Mouse (Mus musculus): ENCODE measurements around the gene Smim7. TPM values are rescaled to one million over a fixed set of nuclear protein-coding genes. Genes with fewer than 3 reads are reported as not detected.

The Smim7 gene
- total and polyA plus RNA-seq, 3 experiments, result 39.3 to 43.6 TPM; not detected in 1

DNA sequence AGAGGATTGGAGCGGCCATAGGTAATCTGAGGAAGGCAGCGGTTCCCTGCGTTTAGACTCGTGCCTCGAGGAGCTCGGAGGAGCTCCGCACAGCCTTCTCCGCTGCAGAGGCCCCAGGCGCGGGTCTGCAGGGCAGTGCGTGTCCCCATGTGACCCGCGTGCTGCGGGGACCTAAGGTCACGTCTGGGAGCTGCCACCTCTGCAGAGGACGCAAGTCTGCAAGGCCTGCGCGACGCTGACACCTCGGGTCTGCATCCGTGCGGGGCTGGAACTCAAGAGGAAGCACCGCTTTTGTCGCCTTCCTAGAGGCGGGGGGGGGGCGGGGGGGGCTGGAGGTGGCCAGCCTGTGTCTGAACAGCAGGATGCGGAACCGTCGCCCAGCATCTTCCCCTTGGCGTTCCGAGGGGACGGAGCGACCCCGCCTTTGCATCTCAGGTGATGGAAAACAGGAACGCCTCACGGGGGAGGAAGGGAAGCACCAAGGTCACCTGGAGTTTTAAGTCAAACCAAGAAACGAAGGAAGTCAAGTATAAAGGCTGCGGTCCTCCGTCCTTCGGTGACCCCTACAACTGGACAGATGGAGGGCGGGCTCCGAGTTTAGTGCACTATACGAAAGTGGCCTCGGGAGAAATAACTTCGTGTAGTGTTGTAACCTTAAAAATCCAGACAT, 22.1 kb downstream of the Smim7 start:
- peak overlapping the region; percentile 72 to 77 for H3K4me3 ChIP-seq (ENCODE audit: control insufficient read depth in 1 of 2, insufficient read depth in 1 of 2, low read depth in 2 of 2, low read length in 2 of 2)
- peaks cover 7 to 11% of the 10 kb centered on the region in 2 experiments for H3K4me1 ChIP-seq (ENCODE audit: control insufficient read depth in 1 of 2, insufficient read depth in 2 of 2, low read length in 2 of 2)
- no peaks in the 10 kb centered on the region for H3K9me3 ChIP-seq (replicated peaks; ENCODE audit: insufficient read depth, low read length)
- H3K79me2 ChIP-seq (ENCODE audit: control insufficient read depth, insufficient read depth, low read length, poor library complexity), result peaks cover 47% of the 10 kb centered on the region
- DNase-seq (ENCODE audit: low read depth, low spot score), result no peak
- peak overlapping the region; percentile 80 for H3K9ac ChIP-seq (ENCODE audit: control insufficient read depth, low read depth, low read length, poor library complexity, severe bottlenecking)
- no peaks in the 10 kb centered on the region for H3K27me3 ChIP-seq (ENCODE audit: control insufficient read depth in 1 of 2, insufficient read depth in 2 of 2, low read length in 2 of 2)
- H3K27ac ChIP-seq (ENCODE audit: control insufficient read depth, low read depth, low read length), result peak overlapping the region; percentile 81
- TF ChIP-seq SIN3A (IDR thresholded peaks at IDR 0.05; ENCODE audit: low read length) (no peak; the same call in 1 of the 2 replicates), UBTF (IDR thresholded peaks at IDR 0.05; ENCODE audit: borderline replicate concordance, insufficient read depth, low read depth, low read length) (0 out of 2 replicates have a peak, but pooled peaks have one; percentile 34), USF1 (IDR thresholded peaks at IDR 0.05; ENCODE audit: low read depth, low read length) (0 out of 2 replicates have a peak, but pooled peaks have one; percentile 32), MAX (IDR thresholded peaks at IDR 0.05; ENCODE audit: low read length) (0 out of 2 replicates have a peak, but pooled peaks have one; percentile 41)
- peaks cover 7 to 35% of the 10 kb centered on the region in 2 experiments for H3K36me3 ChIP-seq (ENCODE audit: control insufficient read depth in 1 of 2, insufficient read depth in 2 of 2, low read length in 2 of 2)

DNA sequence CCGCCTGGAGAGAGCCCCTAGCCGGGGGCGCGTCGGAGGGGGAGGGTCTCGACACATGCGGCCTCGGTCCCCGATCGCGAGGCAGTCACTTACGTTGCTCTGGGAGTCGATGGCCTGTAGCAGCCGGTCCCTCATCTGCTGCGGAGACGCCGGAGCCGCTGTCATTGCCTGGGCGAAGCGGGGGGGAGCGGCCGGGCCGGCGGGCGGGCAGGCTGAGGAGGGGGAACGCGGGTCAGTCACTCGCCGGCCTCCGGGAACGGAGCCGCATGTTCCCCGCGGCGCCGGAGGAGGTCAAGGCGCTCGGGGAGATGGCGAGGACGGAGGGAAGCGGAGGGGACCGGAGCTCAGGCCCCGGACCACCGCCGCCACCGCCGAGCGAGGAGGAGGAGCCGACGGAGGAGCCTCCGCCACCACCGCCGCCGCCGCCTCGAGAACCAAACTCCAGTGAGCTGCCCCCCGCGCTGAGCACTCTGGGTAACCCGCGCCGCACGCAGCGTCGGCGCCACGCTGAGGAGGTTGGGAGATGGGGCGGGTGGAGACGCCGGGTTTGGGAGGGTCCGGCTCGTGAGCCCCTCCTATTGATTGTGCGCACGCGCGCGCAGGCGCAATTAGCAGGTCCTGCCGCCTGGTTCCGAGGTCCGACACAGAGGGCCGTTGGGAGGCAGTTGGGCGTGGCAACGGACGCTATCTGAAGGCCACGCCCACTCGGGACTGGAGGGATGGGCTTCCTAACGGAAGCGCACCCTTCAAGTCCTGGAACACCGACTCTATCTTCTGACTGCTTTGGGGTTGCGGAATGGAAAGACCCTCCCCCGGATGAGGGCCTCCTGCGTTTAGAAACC, 22.9 kb downstream of the Smim7 start, which contains the start of gene Med26:
Med26 (minus strand) TSS at position 469 of the 842 bp plus-strand sequence.
- Histone ChIP-seq H3K9me3 (replicated peaks; ENCODE audit: insufficient read depth, low read length) (no peaks in the 10 kb centered on the region), H3K79me2 (ENCODE audit: control insufficient read depth, insufficient read depth, low read length, poor library complexity) (peaks cover 55% of the 10 kb centered on the region), H3K27me3 (ENCODE audit: control insufficient read depth in 1 of 2, insufficient read depth in 2 of 2, low read length in 2 of 2) (no peaks in the 10 kb centered on the region), H3K9ac (ENCODE audit: control insufficient read depth, low read depth, low read length, poor library complexity, severe bottlenecking) (peak within 1 kb of the TSS; percentile 90), H3K27ac (ENCODE audit: control insufficient read depth, low read depth, low read length) (peak within 1 kb of the TSS; percentile 81), H3K36me3 (ENCODE audit: control insufficient read depth in 1 of 2, insufficient read depth in 2 of 2, low read length in 2 of 2) (peaks cover 7 to 35% of the 10 kb centered on the region in 2 experiments), H3K4me1 (ENCODE audit: control insufficient read depth in 1 of 2, insufficient read depth in 2 of 2, low read length in 2 of 2) (peaks cover 7 to 11% of the 10 kb centered on the region in 2 experiments), H3K4me3 (ENCODE audit: control insufficient read depth in 1 of 2, insufficient read depth in 1 of 2, low read depth in 2 of 2, low read length in 2 of 2) (peak within 1 kb of the TSS; percentile 77 to 87)
- peak; percentile 99 for DNase-seq (ENCODE audit: low read depth, low spot score)
- TF ChIP-seq KAT2A (conservative IDR thresholded peaks at IDR 0.05; ENCODE audit: low read depth, low read length) (no peak; the same call in 1 of the 2 replicates), POLR2A (IDR thresholded peaks at IDR 0.05; ENCODE audit: control insufficient read depth in 1 of 2, insufficient read depth in 1 of 2, low read depth in 1 of 2, low read length in 2 of 2, poor library complexity in 1 of 2) (peak; percentile 82 to 86), CHD2 (IDR thresholded peaks at IDR 0.05; ENCODE audit: low read length) (no peak), USF1 (IDR thresholded peaks at IDR 0.05; ENCODE audit: low read depth, low read length) (no peak), CTCF (IDR thresholded peaks at IDR 0.05 in 2 of 3, conservative IDR thresholded peaks at IDR 0.05 in 1 of 3; ENCODE audit: control insufficient read depth in 1 of 3, insufficient read depth in 1 of 3, low read depth in 2 of 3, low read length in 3 of 3, poor library complexity in 1 of 3, severe bottlenecking in 1 of 3) (no peak), HCFC1 (IDR thresholded peaks at IDR 0.05; ENCODE audit: low read depth, low read length) (peak; percentile 86), USF2 (IDR thresholded peaks at IDR 0.05; ENCODE audit: borderline replicate concordance in 1 of 2, insufficient read depth in 1 of 2, low read depth in 1 of 2, low read length in 2 of 2) (no peak), MYC (IDR thresholded peaks at IDR 0.05; ENCODE audit: low read depth, low read length) (peak; percentile 47; the same call in 1 of the 2 replicates), BHLHE40 (IDR thresholded peaks at IDR 0.05; ENCODE audit: borderline replicate concordance, low read depth, low read length) (no peak), MAX (IDR thresholded peaks at IDR 0.05; ENCODE audit: low read length) (no peak; the same call in none of the 2 replicates), ZKSCAN1 (IDR thresholded peaks at IDR 0.05; ENCODE audit: low read depth, low read length) (no peak), MEF2A (IDR thresholded peaks at IDR 0.05; ENCODE audit: extremely low read depth, insufficient replicate concordance, low read depth, low read length, poor library complexity, severe bottlenecking) (no peak), ELF1 (IDR thresholded peaks at IDR 0.05; ENCODE audit: low read depth, low read length) (peak; percentile 86), MXI1 (IDR thresholded peaks at IDR 0.05; ENCODE audit: low read depth, low read length) (peak; percentile 62), NRF1 (IDR thresholded peaks at IDR 0.05; ENCODE audit: insufficient read depth, low read depth, low read length, poor library complexity, severe bottlenecking) (peak; percentile 92), ETS1 (IDR thresholded peaks at IDR 0.05; ENCODE audit: low read depth, low read length) (no peak; the same call in 1 of the 2 replicates), E2F4 (IDR thresholded peaks at IDR 0.05; ENCODE audit: borderline replicate concordance, low read depth, low read length) (no peak), TAL1 (IDR thresholded peaks at IDR 0.05; ENCODE audit: low read length) (no peak), ZNF384 (IDR thresholded peaks at IDR 0.05; ENCODE audit: low read depth, low read length) (no peak), MYB (IDR thresholded peaks at IDR 0.05; ENCODE audit: low read depth, low read length) (peak; percentile 98), RCOR1 (IDR thresholded peaks at IDR 0.05; ENCODE audit: low read depth, low read length) (no peak), MAFK (IDR thresholded peaks at IDR 0.05; ENCODE audit: borderline replicate concordance, low read depth, low read length) (no peak), UBTF (IDR thresholded peaks at IDR 0.05; ENCODE audit: borderline replicate concordance, insufficient read depth, low read depth, low read length) (no peak), SMC3 (IDR thresholded peaks at IDR 0.05; ENCODE audit: low read depth, low read length) (no peak), POLR2AphosphoS2 (IDR thresholded peaks at IDR 0.05; ENCODE audit: low read length) (peak; percentile 70), CHD1 (IDR thresholded peaks at IDR 0.05; ENCODE audit: low read depth, low read length) (no peak)

All from MEL (cell line).